Mouse (Mus musculus): Measurements from ENCODE around the gene Lrch1. TPM values are rescaled to one million over a fixed set of nuclear protein-coding genes. Genes with fewer than 3 reads are reported as not detected.

Gene Lrch1
- polyA plus RNA-seq, 1 experiment: 8.4 TPM

- Histone ChIP-seq H3K27ac (ENCODE audit: insufficient read depth, low read depth, low read length) (peak overlapping the region; percentile 63), H3K36me3 (ENCODE audit: control insufficient read depth, insufficient read depth, low read length) (no peaks in the 10 kb centered on the region), H3K4me1 (ENCODE audit: control insufficient read depth, insufficient read depth, low read length) (peaks cover 12% of the 10 kb centered on the region; the same call in 1 of the 2 replicates), H3K27me3 (replicated peaks; ENCODE audit: control insufficient read depth, insufficient read depth, low read length) (no peaks in the 10 kb centered on the region), H3K4me3 (ENCODE audit: insufficient read depth, low read depth, low read length) (peak overlapping the region; percentile 87)
- no peak for DNase-seq
- 14% methylated on average over 13 of the region's 13 CpGs for WGBS
- TF ChIP-seq POLR2A (IDR thresholded peaks at IDR 0.05; ENCODE audit: low read depth, low read length): no peak
- TF ChIP-seq CTCF (conservative IDR thresholded peaks at IDR 0.05; ENCODE audit: insufficient read depth, insufficient read length, low read depth, low read length): no peak
These were observed 329 bp upstream of the Lrch1 start for GRCm38 (mm10) chr14:74948014-74948396.

- TF ChIP-seq CTCF (conservative IDR thresholded peaks at IDR 0.05; ENCODE audit: insufficient read depth, insufficient read length, low read depth, low read length) (no peak), POLR2A (IDR thresholded peaks at IDR 0.05; ENCODE audit: low read depth, low read length) (no peak)
- WGBS: under 1% methylated on average over 56 of the region's 56 CpGs
- peak; percentile 88 for DNase-seq
- Histone ChIP-seq H3K4me1 (ENCODE audit: control insufficient read depth, insufficient read depth, low read length) (peaks cover 12% of the 10 kb centered on the region; the same call in 1 of the 2 replicates), H3K27me3 (replicated peaks; ENCODE audit: control insufficient read depth, insufficient read depth, low read length) (no peaks in the 10 kb centered on the region), H3K36me3 (ENCODE audit: control insufficient read depth, insufficient read depth, low read length) (no peaks in the 10 kb centered on the region), H3K4me3 (ENCODE audit: insufficient read depth, low read depth, low read length) (peak overlapping the region; percentile 87), H3K27ac (ENCODE audit: insufficient read depth, low read depth, low read length) (peak overlapping the region; percentile 63)
These were observed 813 bp downstream of the Lrch1 start for GRCm38 (mm10) chr14:74946751-74947375.

DNA sequence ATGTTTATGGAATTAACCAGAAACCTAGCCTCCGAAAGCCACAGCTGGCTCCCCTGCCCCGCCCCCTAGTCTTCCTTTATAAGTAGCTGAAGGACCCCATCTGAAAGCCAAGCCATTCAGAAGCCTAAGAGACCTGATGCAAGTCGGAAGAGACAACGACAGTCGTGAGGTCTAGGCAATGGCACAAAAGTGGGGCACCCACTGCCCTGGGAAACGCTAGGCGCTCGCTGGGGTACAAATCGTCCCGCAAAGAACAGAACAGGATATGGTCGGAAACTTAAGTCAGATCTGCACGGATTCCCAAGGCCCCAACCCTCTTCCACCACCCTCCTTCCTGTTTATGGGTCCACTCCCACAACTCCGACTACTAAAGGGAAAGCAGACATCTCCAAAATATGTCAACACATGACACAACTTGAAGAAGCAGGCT lies 1.3 kb downstream of the Lrch1 start:
- Histone ChIP-seq H3K36me3 (ENCODE audit: control insufficient read depth, insufficient read depth, low read length) (no peaks in the 10 kb centered on the region), H3K27ac (ENCODE audit: insufficient read depth, low read depth, low read length) (peak overlapping the region; percentile 63), H3K4me1 (ENCODE audit: control insufficient read depth, insufficient read depth, low read length) (peaks cover 12% of the 10 kb centered on the region; the same call in 1 of the 2 replicates), H3K4me3 (ENCODE audit: insufficient read depth, low read depth, low read length) (peak overlapping the region; percentile 87), H3K27me3 (replicated peaks; ENCODE audit: control insufficient read depth, insufficient read depth, low read length) (no peaks in the 10 kb centered on the region)
- no peak for TF ChIP-seq POLR2A (IDR thresholded peaks at IDR 0.05; ENCODE audit: low read depth, low read length)
- TF ChIP-seq CTCF (conservative IDR thresholded peaks at IDR 0.05; ENCODE audit: insufficient read depth, insufficient read length, low read depth, low read length): no peak
- 5% methylated on average over 13 of the region's 13 CpGs for WGBS
- DNase-seq: no peak

GRCm38 (mm10) chr14:74945266-74946215 lies 2.1 kb downstream of the Lrch1 start:
- H3K36me3 ChIP-seq (ENCODE audit: control insufficient read depth, insufficient read depth, low read length): no peaks in the 10 kb centered on the region
- no peaks in the 10 kb centered on the region for H3K27me3 ChIP-seq (replicated peaks; ENCODE audit: control insufficient read depth, insufficient read depth, low read length)
- 46% methylated on average over 11 of the region's 11 CpGs for WGBS
- DNase-seq: no peak
- no peak for TF ChIP-seq POLR2A (IDR thresholded peaks at IDR 0.05; ENCODE audit: low read depth, low read length)
- no peak for TF ChIP-seq CTCF (conservative IDR thresholded peaks at IDR 0.05; ENCODE audit: insufficient read depth, insufficient read length, low read depth, low read length)
- H3K27ac ChIP-seq (ENCODE audit: insufficient read depth, low read depth, low read length): peak overlapping the region; percentile 35; the same call in 1 of the 2 replicates
- peaks cover 12% of the 10 kb centered on the region; the same call in 1 of the 2 replicates for H3K4me1 ChIP-seq (ENCODE audit: control insufficient read depth, insufficient read depth, low read length)
- H3K4me3 ChIP-seq (ENCODE audit: insufficient read depth, low read depth, low read length): peak overlapping the region; percentile 12

- H3K27ac ChIP-seq (ENCODE audit: insufficient read depth, low read depth, low read length): peak overlapping the region; percentile 43; the same call in 1 of the 2 replicates
- H3K36me3 ChIP-seq (ENCODE audit: control insufficient read depth, insufficient read depth, low read length): no peaks in the 10 kb centered on the region
- H3K4me3 ChIP-seq (ENCODE audit: insufficient read depth, low read depth, low read length): no peak overlapping the region
- DNase-seq: no peak
- 63% methylated on average over 7 of the region's 7 CpGs for WGBS
- H3K4me1 ChIP-seq (ENCODE audit: control insufficient read depth, insufficient read depth, low read length): peaks cover 12% of the 10 kb centered on the region; the same call in 1 of the 2 replicates
- TF ChIP-seq CTCF (conservative IDR thresholded peaks at IDR 0.05; ENCODE audit: insufficient read depth, insufficient read length, low read depth, low read length) (no peak), POLR2A (IDR thresholded peaks at IDR 0.05; ENCODE audit: low read depth, low read length) (no peak)
- no peaks in the 10 kb centered on the region for H3K27me3 ChIP-seq (replicated peaks; ENCODE audit: control insufficient read depth, insufficient read depth, low read length)
These were observed 3.4 kb downstream of the Lrch1 start for GRCm38 (mm10) chr14:74944128-74944755.

DNA sequence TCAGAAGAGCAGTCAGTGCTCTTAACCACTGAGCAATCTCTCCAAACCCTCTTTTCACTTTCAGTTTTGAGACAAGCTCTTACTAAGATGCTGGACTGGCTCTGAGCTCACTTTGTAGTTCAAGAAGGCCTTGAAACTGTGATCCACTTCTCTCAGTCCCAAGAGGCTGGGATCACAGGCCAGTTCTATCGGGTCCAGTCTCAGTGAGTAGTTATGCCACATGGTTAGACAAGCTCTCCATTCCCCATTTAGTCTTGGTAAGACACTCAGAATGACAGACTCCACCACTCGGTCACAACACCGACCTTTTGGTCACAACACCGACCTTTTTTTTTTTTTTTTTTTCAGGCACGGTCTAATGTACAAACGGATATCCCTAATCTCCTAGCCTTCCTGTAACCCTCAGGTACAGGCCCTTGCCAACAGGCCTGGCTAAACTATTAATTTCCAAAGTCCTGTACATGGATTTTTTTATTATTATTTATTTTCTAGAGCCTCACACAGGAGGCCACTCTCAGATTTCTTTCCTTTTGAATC lies 4.0 kb downstream of the Lrch1 start:
- Histone ChIP-seq H3K27ac (ENCODE audit: insufficient read depth, low read depth, low read length) (no peak overlapping the region), H3K36me3 (ENCODE audit: control insufficient read depth, insufficient read depth, low read length) (no peaks in the 10 kb centered on the region), H3K27me3 (replicated peaks; ENCODE audit: control insufficient read depth, insufficient read depth, low read length) (no peaks in the 10 kb centered on the region), H3K4me1 (ENCODE audit: control insufficient read depth, insufficient read depth, low read length) (peaks cover 11% of the 10 kb centered on the region; the same call in 1 of the 2 replicates), H3K4me3 (ENCODE audit: insufficient read depth, low read depth, low read length) (no peak overlapping the region)
- TF ChIP-seq POLR2A (IDR thresholded peaks at IDR 0.05; ENCODE audit: low read depth, low read length) (no peak), CTCF (conservative IDR thresholded peaks at IDR 0.05; ENCODE audit: insufficient read depth, insufficient read length, low read depth, low read length) (no peak)
- DNase-seq: no peak
- WGBS: 54% methylated on average over 6 of the region's 6 CpGs
